Mouse (Mus musculus): ENCODE data around the gene Gtf3c2.

DNA sequence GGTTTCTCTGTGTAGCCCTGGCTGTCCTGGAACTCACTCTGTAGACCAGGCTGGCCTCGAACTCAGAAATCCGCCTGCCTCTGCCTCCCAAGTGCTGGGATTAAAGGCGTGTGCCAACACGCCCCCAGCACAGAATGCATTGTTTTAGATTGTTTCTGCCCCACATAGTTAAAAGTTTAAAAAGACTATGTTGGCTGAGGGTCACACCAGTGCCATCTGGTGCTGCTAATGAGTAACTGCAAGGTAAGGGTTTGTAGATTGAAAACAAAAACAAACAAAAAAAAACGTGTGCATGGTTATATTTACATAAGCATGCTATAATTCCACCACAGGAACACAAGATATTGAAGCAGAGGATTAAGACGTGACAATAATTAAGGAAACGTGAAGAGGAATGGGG, 69.2 kb downstream of the Gtf3c2 start:
- TF ChIP-seq CTCF (IDR thresholded peaks at IDR 0.05; ENCODE audit: low read depth), result peak; percentile 55
- no peak for TF ChIP-seq EP300 (IDR thresholded peaks at IDR 0.05; ENCODE audit: low read depth)

All from heart, postnatal 0 days (tissue).